Mouse (Mus musculus): ENCODE data around the gene Ppp1r3g. TPM values are rescaled to one million over a fixed set of nuclear protein-coding genes. Genes with fewer than 3 reads are reported as not detected.

The Ppp1r3g gene
- polyA plus RNA-seq, 1 experiment, result not detected

DNA sequence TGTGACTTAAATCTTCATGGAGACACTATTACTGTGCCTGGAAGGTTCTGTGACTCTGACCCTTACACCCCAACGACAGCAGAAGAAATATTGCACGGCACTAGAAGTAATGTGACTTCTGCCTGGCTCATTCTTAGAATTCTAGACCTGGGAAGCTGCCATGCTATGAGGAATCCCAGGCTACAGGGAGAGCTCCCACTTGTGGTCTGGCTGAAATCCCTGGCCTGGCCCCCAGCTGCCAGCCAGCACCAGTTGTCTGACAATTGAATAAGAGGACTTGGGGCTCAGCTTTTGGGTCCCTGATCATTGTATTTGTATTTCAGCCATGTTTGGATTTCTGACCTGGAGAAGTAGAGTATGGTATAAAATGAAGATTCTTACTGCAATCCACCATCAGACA is 59.4 kb downstream of the Ppp1r3g start:
- TF ChIP-seq POLR2A (IDR thresholded peaks at IDR 0.05; ENCODE audit: low read depth, low read length) (no peak), CTCF (IDR thresholded peaks at IDR 0.05; ENCODE audit: extremely low read depth, insufficient read length, insufficient replicate concordance, low read depth, low read length) (no peak)
- no peaks in the 10 kb centered on the region for H3K27me3 ChIP-seq (ENCODE audit: control insufficient read depth, insufficient read depth, low read length)
- H3K4me1 ChIP-seq (ENCODE audit: control insufficient read depth, insufficient read depth, insufficient read length, low read length), result peaks cover 4% of the 10 kb centered on the region; the same call in 1 of the 2 replicates
- no peak overlapping the region for H3K4me3 ChIP-seq (ENCODE audit: low read depth, low read length)
- no peak overlapping the region for H3K27ac ChIP-seq (ENCODE audit: insufficient read depth, low read depth, low read length)
- WGBS, result 65% methylated on average over 2 of the region's 2 CpGs
- H3K36me3 ChIP-seq (ENCODE audit: control insufficient read depth, insufficient read depth, low read length), result no peaks in the 10 kb centered on the region; the same call in 1 of the 2 replicates

GRCm38 (mm10) chr13:36019309-36020274 is 61.0 kb downstream of the Ppp1r3g start:
- 71% methylated on average over 10 of the region's 10 CpGs for WGBS

More at GRCm38 (mm10) chr13:36019309-36020274, 61.0 kb downstream of the Ppp1r3g start:
- Histone ChIP-seq H3K4me1 (ENCODE audit: control insufficient read depth, insufficient read depth, insufficient read length, low read length) (peaks cover 4% of the 10 kb centered on the region; the same call in 1 of the 2 replicates), H3K27me3 (ENCODE audit: control insufficient read depth, insufficient read depth, low read length) (no peaks in the 10 kb centered on the region), H3K4me3 (ENCODE audit: low read depth, low read length) (no peak overlapping the region), H3K27ac (ENCODE audit: insufficient read depth, low read depth, low read length) (no peak overlapping the region), H3K36me3 (ENCODE audit: control insufficient read depth, insufficient read depth, low read length) (no peaks in the 10 kb centered on the region; the same call in 1 of the 2 replicates)
- TF ChIP-seq POLR2A (IDR thresholded peaks at IDR 0.05; ENCODE audit: low read depth, low read length), result no peak
- no peak for TF ChIP-seq CTCF (IDR thresholded peaks at IDR 0.05; ENCODE audit: extremely low read depth, insufficient read length, insufficient replicate concordance, low read depth, low read length)

Other genes starting within 250 kb of the Ppp1r3g start
- 0.56 and 2.0 TPM in 2 replicates for gene Rpp40, start 52.5 kb upstream of the Ppp1r3g start, polyA plus RNA-seq (2012; rRNA removed)
- gene Fars2, start 158.6 kb downstream of the Ppp1r3g start, polyA plus RNA-seq (2012; rRNA removed), result 23.4 and 42.6 TPM in 2 replicates
- gene Lyrm4, start 158.7 kb downstream of the Ppp1r3g start, polyA plus RNA-seq (2012; rRNA removed), result 1.3 and 2.6 TPM in 2 replicates